Mouse (Mus musculus) midbrain, embryonic 16.5 days (tissue): ENCODE measurements around the gene Hoga1. TPM values are rescaled to one million over a fixed set of nuclear protein-coding genes. Genes with fewer than 3 reads are reported as not detected.

Experiments
- ATAC-seq: fragments of 200-750 bp; cut with Nextera tagmentation; 2 replicates; pipeline ENCODE4 v1.8.0; 2017; ENCODE audit warnings: moderate TSS enrichment
- H3K27ac ChIP-seq: fragments of 300-500 bp; sonication (generic); 2 replicates; pipeline ENCODE4 v1.5.1; 2014; ENCODE audit warnings: mild to moderate bottlenecking, low read length, mixed read lengths
- H3K27me3 ChIP-seq: fragments of 300-500 bp; sonication (generic); 2 replicates; pipeline ENCODE4 v1.6.1; 2014; ENCODE audit warnings: low read depth, low read length, mixed read lengths; ENCODE audit not compliant: control insufficient read depth, insufficient read depth
- H3K36me3 ChIP-seq: fragments of 300-500 bp; sonication (generic); 2 replicates; pipeline ENCODE4 v1.6.1; 2014; ENCODE audit warnings: mild to moderate bottlenecking, low read length, moderate library complexity, mixed read lengths; ENCODE audit not compliant: control insufficient read depth, insufficient read depth
- H3K4me1 ChIP-seq: fragments of 300-500 bp; sonication (generic); 2 replicates; pipeline ENCODE4 v1.6.1; 2014; ENCODE audit warnings: mild to moderate bottlenecking, low read length, mixed read lengths; ENCODE audit not compliant: control insufficient read depth, insufficient read depth
- H3K4me2 ChIP-seq: fragments of 300-500 bp; sonication (generic); 2 replicates; pipeline ENCODE4 v1.6.1; 2014; ENCODE audit warnings: mild to moderate bottlenecking, low read length, mixed read lengths
- H3K4me3 ChIP-seq: fragments of 300-500 bp; sonication (generic); 2 replicates; pipeline ENCODE4 v1.5.1; 2014; ENCODE audit warnings: low read depth, mild to moderate bottlenecking, low read length, moderate library complexity, mixed read lengths
- H3K9ac ChIP-seq: fragments of 300-500 bp; sonication (generic); 2 replicates; pipeline ENCODE4 v1.6.1; 2014; ENCODE audit warnings: low read depth, low read length, mixed read lengths
- H3K9me3 ChIP-seq: fragments of 300-500 bp; sonication (generic); replicated peaks from 2 replicates; pipeline ENCODE4 v1.6.1; 2014; ENCODE audit warnings: mild to moderate bottlenecking, low read length, mixed read lengths; ENCODE audit not compliant: control insufficient read depth, poor library complexity, severe bottlenecking
- WGBS: fragments of 180-500 bp; shearing (Covaris S2); extraction: QIAGEN DNeasy Blood & Tissue Kit; methylation state at CpG from one replicate; pipeline ENCODE4 v1.1.7; 2014; 5-methylcytosine and 5-hydroxymethylcytosine counted together
- polyA plus RNA-seq: library from polyadenylated mRNA; unstranded; fragments of >200 nt; fragmentation: Nextera tagmentation; extraction: Ambion mirVana; gene quantifications from 2 replicates; pipeline ENCODE4 v1.2.1, GENCODE M21; 2015

The Hoga1 gene
- polyA plus RNA-seq, 1 experiment from 2014 or later: 1.6 TPM

DNA sequence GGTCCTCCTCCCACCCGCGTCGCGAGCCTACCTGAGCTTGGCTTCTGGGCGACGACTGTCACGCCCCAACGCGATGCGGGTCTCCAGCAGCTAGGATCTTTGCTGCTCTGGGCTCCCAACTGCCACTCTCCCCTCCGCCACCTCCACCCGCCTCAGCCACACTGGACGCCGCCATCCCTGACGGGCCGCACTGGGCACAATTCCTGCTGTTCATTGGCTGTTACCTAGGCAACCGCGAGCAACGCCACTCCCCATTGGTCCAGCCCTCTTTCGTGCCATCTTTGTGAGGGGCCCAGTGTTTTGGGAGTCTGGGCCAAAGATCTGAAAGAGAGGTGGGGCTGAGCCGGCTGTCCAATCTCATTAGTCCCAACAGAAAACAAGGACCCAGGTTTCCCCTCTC is 40.8 kb downstream of the Hoga1 start, which contains the start of gene Morn4:
Gene Morn4 (minus strand): TSS at position 192 of the 400 bp plus-strand sequence.
- WGBS: under 1% methylated on average over 21 of the region's 21 CpGs
- Histone ChIP-seq H3K4me2 (peak within 1 kb of the TSS; percentile 87), H3K27me3 (no peaks in the 10 kb centered on the region), H3K36me3 (no peaks in the 10 kb centered on the region), H3K27ac (peak within 1 kb of the TSS; percentile 86), H3K4me1 (peaks cover 15% of the 10 kb centered on the region), H3K9ac (peak within 1 kb of the TSS; percentile 91), H3K4me3 (peak within 1 kb of the TSS; percentile 92), H3K9me3 (no peaks in the 10 kb centered on the region)
- ATAC-seq: peak; percentile 83

DNA sequence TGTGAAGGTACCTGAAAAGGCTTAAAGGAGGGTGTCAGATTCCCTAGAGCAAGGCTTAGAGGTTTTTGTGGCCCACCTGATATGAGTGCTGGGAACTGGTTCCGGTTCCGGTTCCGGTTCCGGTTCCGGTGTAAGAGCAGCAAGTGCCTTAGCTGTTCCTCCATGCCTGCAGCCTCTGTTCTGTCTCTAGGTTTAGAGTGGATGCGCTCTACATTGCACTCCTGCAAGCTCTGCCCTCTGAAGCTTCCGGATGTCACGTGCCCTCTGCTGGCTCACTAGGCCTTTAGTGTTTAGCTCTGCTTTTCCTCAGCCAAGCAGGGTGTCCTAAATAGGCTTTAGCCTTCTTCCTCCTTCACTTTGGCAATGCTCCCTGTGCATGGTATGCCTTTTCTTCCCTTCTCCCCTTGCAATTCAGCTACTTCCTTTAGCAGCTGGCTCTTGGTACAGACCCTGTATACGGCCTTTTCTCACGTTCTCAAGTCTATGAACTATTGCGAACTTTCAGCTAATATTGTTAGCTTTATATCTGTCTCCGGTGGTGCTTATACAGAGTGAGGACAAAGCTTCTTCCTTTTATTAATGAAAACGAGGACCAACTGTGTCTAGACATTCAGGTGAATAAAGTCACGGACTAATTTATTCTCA is 43.8 kb downstream of the Hoga1 start:
- peak overlapping the region; percentile 75 for H3K4me2 ChIP-seq
- peak overlapping the region; percentile 38; the same call in 1 of the 2 replicates for H3K9ac ChIP-seq
- H3K36me3 ChIP-seq: no peaks in the 10 kb centered on the region; the same call in 1 of the 2 replicates
- no peak for ATAC-seq
- peak overlapping the region; percentile 79 for H3K27ac ChIP-seq
- peak overlapping the region; percentile 95 for H3K4me3 ChIP-seq
- no peaks in the 10 kb centered on the region for H3K9me3 ChIP-seq
- H3K4me1 ChIP-seq: peaks cover 25% of the 10 kb centered on the region
- 19% methylated on average over 14 of the region's 14 CpGs for WGBS
- H3K27me3 ChIP-seq: no peaks in the 10 kb centered on the region

DNA sequence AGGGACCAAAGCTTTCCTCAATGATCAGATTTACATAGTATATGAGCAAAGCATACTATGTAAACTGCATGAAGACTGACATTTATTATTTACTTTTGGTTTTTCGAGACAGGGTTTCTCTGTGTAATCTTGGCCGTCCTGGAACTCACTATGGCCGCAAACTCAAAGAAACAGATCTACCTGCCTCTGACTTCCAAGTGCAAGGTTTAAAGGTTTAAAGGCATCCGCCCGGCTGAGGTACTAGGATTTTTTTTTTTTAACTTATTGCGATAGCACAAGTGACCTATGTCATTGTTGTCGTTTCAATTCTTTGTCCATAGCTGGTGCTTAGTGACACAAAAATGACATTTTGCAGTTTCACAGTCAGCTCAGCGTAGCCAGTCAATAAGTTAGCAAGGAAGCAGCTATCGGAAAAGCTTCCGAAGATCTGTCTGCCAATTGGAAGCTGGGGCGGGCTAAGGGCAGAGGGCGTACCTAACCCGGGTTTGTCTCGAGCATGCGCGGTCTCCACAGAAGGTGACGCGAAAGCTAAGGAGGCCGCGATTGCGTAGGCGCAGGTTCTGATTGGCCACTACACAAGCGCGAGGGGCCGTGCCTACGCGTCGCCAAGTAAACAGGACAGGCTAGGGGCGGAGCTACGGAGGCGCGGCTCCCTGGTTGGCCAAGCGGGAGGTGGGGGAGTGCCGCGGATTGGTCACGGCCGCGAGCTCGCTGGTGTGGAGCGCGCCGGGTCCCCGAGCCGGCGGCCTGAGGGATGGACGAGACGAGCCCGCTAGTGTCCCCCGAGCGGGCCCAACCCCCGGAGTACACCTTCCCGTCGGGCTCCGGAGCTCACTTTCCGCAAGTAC is 44.6 kb downstream of the Hoga1 start, which contains the start of gene Pi4k2a:
Gene Pi4k2a (plus strand): TSS at position 723 of the 848 bp plus-strand sequence.
- Histone ChIP-seq H3K4me3 (peak within 1 kb of the TSS; percentile 95), H3K4me2 (peak within 1 kb of the TSS; percentile 81), H3K36me3 (no peaks in the 10 kb centered on the region; the same call in 1 of the 2 replicates), H3K27me3 (no peaks in the 10 kb centered on the region), H3K9ac (peak within 1 kb of the TSS; percentile 90), H3K27ac (peak within 1 kb of the TSS; percentile 86), H3K4me1 (peaks cover 24% of the 10 kb centered on the region), H3K9me3 (no peaks in the 10 kb centered on the region)
- WGBS: 2% methylated on average over 54 of the region's 55 CpGs
- peak; percentile 98 for ATAC-seq

DNA sequence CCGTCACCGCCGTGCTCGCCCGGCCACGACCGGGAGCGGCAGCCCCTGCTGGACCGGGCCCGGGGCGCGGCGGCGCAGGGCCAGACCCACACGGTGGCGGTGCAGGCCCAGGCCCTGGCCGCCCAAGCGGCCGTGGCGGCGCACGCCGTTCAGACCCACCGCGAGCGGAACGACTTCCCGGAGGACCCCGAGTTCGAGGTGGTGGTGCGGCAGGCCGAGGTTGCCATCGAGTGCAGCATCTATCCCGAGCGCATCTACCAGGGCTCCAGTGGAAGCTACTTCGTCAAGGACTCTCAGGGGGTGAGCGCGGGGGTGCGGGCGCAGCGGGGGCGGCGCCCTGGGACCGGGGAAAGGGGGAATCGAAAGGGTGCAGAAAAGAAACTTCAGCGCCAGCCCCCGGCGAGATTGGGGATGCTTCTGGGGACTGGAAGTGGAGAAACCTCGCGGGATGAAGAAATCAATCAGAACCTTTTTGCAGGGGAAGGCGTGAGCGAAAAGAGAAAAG is 45.3 kb downstream of the Hoga1 start:
- H3K9ac ChIP-seq: peak overlapping the region; percentile 90
- H3K9me3 ChIP-seq: no peaks in the 10 kb centered on the region
- no peaks in the 10 kb centered on the region; the same call in 1 of the 2 replicates for H3K36me3 ChIP-seq
- H3K4me3 ChIP-seq: peak overlapping the region; percentile 95
- ATAC-seq: peak; percentile 66
- WGBS: under 1% methylated on average over 43 of the region's 52 CpGs
- peaks cover 23% of the 10 kb centered on the region for H3K4me1 ChIP-seq
- H3K4me2 ChIP-seq: peak overlapping the region; percentile 81
- no peaks in the 10 kb centered on the region for H3K27me3 ChIP-seq
- peak overlapping the region; percentile 86 for H3K27ac ChIP-seq

DNA sequence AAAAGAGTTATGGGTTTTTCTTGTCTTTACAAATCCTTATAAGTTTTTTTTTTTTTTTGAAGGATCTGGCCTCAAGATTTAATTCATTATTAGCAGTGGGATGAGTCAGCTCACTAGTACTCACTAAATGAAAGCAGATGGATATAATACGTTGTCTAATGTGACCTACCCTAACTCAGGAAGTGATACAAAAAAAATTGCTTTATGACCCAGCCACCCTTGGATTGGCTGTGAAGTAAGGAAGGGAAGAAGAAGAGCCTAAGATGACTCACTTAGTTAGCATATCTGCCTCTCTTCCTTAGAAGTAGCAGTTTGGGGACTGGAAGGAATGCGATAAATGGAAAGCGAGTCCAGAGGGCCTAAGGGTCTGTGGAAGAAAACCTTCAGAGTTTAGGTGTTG is 54.0 kb downstream of the Hoga1 start:
- 98% methylated on average over 3 of the region's 3 CpGs for WGBS
- H3K27me3 ChIP-seq: no peaks in the 10 kb centered on the region
- no peak for ATAC-seq

DNA sequence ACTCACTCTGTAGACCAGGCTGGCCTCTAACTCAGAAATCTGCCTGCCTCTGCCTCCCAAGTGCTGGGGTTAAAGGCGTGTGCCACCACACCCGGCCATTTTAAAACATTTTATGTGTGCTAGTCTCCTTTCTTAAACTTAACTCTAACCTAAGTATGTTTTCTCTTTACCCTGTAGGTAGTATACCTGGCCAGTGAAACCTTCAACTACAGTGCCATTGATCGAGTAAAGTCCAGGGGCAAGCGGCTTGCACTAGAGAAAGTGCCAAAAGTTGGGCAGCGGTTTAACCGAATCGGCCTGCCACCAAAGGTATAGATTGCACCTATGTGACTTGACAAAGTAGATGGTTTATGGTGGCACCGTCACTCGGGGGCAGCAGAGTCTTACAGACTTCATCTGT is 59.3 kb downstream of the Hoga1 start:
- Histone ChIP-seq H3K4me1 (no peaks in the 10 kb centered on the region), H3K27me3 (no peaks in the 10 kb centered on the region), H3K27ac (no peak overlapping the region), H3K9ac (no peak overlapping the region), H3K36me3 (peaks cover 20% of the 10 kb centered on the region), H3K9me3 (no peaks in the 10 kb centered on the region), H3K4me2 (no peak overlapping the region), H3K4me3 (no peak overlapping the region)
- no peak for ATAC-seq
- WGBS: 97% methylated on average over 9 of the region's 9 CpGs

More for the DNA sequence above, 54.0 kb downstream of the Hoga1 start:
- H3K9ac ChIP-seq: no peak overlapping the region
- H3K4me3 ChIP-seq: no peak overlapping the region
- H3K27ac ChIP-seq: no peak overlapping the region
- no peaks in the 10 kb centered on the region for H3K9me3 ChIP-seq
- no peaks in the 10 kb centered on the region for H3K4me1 ChIP-seq
- H3K36me3 ChIP-seq: peaks cover 10% of the 10 kb centered on the region
- H3K4me2 ChIP-seq: no peak overlapping the region

DNA sequence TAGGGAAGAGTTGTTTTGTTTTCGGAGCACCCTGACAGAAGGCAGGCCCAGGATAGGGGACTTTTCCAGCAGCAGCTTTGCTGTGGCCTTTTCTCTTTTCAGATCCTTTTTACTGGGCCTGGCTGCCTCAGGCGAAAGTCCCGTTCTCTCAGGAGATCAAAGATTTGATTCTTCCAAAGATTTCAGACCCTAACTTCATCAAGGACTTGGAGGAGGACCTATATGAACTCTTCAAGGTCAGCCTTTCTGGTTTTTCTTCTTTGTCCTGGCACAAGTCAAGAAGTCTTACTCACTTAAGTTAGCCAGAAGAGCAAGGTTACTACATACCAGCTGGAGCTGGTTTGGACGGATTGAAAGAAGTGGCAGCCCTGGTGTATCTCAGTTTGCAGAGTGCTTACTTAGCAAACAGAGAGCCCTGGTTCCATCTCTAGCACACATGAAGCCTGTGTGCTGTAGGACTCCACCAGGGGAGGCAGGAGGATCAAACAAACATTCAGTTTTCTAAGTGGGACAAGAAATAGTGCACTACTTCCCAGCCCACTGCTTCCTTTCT is 70.4 kb downstream of the Hoga1 start:
- Histone ChIP-seq H3K9me3 (no peaks in the 10 kb centered on the region), H3K36me3 (peaks cover 40% of the 10 kb centered on the region), H3K4me3 (no peak overlapping the region), H3K9ac (no peak overlapping the region), H3K27ac (no peak overlapping the region), H3K27me3 (no peaks in the 10 kb centered on the region), H3K4me1 (no peaks in the 10 kb centered on the region), H3K4me2 (no peak overlapping the region)
- no peak for ATAC-seq
- 96% methylated on average over 4 of the region's 4 CpGs for WGBS

DNA sequence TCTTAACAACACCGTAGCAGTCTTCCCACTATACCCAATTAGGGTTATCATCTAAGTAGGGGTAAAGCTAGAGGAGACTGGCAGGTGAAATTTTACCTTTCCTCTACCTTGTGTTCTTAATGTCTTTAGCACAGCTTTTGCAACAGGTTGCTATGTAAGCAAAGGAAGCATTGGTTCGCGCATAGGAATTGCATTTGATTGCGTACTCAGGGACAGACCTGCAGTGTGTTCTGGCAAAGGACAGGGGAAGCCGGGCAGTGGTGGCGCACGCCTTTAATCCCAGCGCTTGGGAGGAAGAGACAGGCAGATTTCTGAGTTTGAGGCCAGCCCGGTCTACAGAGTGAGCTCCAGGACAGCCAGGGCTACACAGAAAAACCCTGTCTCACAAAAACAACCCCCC is 72.7 kb downstream of the Hoga1 start:
- H3K36me3 ChIP-seq: peaks cover 46% of the 10 kb centered on the region
- no peak for ATAC-seq
- no peaks in the 10 kb centered on the region for H3K4me1 ChIP-seq
- H3K9ac ChIP-seq: no peak overlapping the region
- H3K27ac ChIP-seq: no peak overlapping the region
- 96% methylated on average over 9 of the region's 9 CpGs for WGBS
- H3K4me2 ChIP-seq: no peak overlapping the region
- no peaks in the 10 kb centered on the region for H3K27me3 ChIP-seq
- H3K9me3 ChIP-seq: no peaks in the 10 kb centered on the region
- H3K4me3 ChIP-seq: no peak overlapping the region
